Mouse (Mus musculus) liver (tissue): ENCODE measurements around the gene Acat3.
"Not testable (repeated sequence)": the region's sequence is repeated elsewhere in the genome, so short reads cannot be mapped to it uniquely, and the experiment has no call there.

Experiments used
- DNase-seq: peaks from one replicate; pipeline ENCODE4 v3.0.0-alpha.2; 2020; ENCODE audit warnings: mixed read lengths

The Acat3 gene

DNA sequence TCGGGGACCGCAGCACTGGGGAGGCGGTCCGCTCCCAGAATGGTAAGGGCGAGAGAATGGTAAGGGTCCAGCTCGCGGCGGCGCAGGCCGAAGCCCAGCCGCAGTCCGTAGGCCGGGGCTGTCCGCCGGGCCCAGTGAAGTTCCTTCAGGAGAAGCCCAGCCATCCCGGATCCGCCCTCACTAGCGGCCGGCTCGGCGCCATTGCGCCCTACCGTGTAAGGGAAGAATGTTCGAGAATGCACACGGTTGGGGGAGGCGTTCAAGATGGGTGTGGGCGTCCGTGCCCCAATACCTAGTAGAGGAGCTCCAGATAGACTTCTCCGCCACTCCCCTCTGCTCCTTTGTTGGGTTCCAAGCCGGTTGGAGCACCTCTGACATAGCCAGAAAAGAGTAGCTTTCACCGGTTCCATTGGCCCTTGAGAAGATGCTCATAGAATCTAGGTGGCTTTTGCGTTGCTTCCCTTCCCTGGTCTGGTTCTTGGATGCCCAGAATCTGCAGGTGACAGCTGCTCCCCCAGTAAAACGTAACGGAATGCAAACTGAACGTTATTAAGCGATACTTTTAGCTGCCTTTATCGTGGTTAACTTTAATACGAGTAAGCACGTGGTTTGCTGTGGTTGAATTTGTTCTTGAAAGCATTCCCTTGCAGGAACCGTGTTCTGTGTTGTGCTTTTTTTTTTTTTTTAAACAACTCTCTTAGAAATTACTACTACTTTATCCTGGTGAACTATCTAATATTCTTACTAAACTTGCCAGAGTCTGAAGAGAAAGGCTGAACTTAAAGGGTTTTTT lies 23.6 kb downstream of the Acat3 start:
- DNase-seq, result peak; percentile 82

DNA sequence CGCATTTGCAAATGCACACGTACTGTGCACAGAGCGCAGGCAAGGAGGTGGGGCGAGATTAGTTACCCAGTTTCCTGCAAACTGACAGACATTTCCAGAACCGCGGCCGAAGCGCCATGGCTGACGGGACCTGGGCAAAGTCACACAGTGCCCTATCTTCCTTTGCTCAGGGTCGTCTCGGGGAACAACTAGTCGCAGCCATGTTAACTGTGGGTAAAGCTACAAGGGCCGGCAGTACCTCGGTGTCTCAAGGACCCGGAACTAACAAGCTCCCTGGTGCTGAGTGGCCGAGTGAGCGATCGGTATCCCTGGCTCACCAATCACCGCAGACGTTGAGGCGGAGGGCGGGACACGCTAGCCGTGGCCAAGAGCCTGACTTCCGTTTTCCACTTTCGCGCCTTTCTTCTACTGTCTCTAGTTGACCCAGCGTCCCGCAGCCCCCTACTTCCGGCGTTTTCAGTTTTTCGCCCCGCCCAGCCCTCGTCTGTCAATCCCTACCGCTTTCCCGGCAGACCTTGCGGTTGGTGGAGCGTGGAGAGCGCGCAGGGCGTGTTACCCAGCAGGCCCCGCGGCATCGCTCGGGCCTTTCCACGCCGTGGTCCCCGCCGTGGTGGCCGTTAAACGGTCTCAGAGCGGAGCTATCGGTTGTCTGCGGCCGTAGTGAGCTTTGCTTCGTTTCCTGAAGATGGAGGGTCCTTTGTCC lies 24.4 kb downstream of the Acat3 start, which contains the start of gene Mrpl18:
Gene Mrpl18 (minus strand): TSS at position 465 of the 703 bp plus-strand sequence.
- DNase-seq, result peak; percentile 98

DNA sequence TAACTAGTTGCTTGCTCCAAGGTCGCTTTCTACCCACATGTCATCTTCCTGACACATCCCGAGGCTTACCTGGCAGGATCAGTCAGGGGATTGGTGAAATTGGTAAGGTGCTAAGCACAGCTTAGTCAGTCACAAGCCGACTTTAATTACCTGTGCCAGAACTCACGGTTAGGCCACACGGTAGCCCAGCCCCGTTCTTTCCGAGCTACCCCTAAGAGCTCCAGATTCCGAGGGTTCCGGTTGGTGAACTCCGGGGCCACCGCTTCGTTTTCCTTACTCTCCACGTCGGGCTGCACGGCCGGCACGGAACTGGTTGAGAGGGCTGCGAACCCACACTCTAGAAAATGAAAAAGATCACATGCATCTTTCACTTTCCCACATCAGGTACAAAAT lies 24.9 kb downstream of the Acat3 start, which contains the start of gene Tcp1:
Gene Tcp1 (plus strand): TSS at position 214 of the 393 bp plus-strand sequence.
- no peak for DNase-seq

DNA sequence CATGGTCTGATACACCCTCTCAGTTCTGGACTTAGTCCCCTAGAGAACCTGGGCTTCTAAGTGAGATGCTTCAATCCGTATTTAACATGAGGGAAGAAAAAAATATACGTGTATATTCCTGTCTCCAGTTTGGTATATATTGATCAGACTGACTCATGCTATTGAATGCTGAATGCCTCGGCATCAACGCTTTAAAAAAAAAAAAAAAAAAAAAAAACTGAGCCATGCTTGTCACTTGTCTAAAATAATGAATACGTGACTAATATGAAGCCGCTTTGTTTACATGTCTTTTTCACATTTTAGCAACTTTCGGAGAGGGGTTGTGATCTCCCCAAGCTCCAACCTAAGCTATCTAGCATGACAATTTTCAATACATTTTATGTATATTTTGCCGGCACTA lies 30.0 kb downstream of the Acat3 start:
- DNase-seq, result no peak

DNA sequence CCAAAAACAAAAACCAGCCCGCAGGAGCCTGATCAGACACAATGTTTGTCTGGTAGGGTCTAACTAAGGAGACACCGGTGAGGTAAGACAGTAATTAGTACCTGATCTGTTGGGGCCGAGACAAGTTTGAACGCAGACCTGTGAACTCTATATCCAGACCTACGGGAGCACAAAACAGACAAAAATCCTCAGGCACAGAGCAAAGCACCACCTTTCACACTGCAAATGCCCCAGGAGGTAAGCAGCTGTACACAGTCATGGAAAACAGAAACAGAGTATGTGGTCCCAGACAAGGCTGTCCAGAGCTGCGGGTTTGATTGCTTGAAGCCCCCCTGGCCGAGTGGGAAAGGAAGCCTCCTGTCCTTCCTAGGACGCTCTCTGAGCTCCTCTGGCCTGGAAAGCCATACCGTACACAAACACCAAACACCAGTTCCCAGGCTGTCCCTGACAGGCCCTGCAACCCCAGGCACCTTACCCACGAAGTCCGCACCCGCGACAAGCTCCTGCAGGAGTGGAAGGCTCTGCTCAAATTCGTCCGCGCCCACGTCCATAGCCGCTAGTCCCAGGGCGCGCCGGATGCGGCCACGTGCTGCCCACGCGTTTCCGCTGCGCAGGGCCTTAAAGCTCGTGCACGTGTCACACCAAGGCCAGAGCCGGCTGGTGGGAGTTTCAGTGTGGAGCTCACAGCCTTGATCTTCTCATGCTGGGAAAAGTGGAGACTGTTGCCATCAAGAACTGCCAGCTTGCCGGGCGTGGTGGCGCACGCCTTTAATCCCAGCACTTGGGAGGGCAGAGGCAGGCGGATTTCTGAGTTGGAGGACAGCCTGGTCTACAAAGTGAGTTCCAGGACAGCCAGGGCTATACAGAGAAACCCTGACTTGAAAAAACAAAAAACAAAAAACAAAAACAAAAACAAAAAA lies 30.8 kb downstream of the Acat3 start, which contains the start of gene Pnldc1:
Gene Pnldc1 (minus strand): TSS at position 870 of the 920 bp plus-strand sequence.
- no peak for DNase-seq

DNA sequence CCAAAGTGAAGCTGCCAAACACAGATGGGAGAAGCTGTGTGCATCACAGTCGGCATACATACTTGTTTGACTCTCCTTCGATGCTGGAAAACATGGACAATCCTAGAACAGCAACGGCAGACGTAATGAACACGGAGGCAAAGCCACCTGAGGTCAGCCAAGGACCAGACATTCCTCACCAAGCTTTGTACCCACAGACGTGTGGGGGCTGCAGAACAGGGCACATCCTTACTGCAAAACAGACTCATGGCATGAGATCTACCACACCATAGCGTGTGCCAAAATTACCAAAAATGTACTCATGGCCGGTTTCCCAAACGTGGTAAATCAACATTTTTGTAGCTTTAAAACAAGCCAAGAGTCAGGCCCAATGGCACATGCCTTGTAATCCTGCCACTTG lies 34.0 kb downstream of the Acat3 start:
- no peak for DNase-seq

DNA sequence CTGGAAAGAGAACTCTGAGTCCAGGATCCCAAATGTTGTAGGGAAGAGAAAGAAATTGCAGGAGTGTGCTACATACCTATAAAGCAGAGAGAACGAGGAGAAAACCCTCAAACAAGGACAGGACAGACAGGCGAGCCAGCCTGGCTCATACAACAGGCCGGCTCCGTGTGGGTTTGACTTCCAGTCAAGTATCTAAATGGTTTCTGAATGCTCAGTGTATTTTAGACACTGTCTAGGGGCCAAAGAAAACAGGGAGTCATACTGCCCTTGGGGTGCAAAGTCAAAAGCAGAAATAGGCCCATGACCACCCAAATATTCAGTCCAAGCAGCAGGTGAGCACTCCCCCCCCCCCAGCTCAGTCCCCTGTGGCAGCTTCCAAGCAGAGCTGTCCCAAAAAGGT lies 34.6 kb downstream of the Acat3 start:
- DNase-seq, result no peak

DNA sequence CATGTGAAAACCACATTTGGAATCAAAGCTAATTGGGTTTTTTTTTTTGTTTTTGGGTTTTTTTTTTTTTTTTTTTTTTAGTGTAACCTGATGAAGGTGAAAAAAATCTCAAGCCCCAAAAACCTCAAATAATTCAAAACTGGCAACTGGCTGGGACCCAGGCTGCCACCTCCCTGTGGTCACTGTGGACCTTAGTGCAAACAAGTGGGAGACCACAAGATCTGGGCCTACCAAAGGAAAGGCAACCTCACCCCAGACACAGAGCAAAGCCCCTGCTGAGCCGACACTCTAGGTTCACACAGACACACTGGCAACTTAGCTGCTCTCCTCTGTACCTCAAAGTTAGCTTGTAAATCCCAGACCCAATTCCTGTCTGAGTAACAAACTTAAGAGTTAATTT lies 36.1 kb downstream of the Acat3 start:
- no peak for DNase-seq

DNA sequence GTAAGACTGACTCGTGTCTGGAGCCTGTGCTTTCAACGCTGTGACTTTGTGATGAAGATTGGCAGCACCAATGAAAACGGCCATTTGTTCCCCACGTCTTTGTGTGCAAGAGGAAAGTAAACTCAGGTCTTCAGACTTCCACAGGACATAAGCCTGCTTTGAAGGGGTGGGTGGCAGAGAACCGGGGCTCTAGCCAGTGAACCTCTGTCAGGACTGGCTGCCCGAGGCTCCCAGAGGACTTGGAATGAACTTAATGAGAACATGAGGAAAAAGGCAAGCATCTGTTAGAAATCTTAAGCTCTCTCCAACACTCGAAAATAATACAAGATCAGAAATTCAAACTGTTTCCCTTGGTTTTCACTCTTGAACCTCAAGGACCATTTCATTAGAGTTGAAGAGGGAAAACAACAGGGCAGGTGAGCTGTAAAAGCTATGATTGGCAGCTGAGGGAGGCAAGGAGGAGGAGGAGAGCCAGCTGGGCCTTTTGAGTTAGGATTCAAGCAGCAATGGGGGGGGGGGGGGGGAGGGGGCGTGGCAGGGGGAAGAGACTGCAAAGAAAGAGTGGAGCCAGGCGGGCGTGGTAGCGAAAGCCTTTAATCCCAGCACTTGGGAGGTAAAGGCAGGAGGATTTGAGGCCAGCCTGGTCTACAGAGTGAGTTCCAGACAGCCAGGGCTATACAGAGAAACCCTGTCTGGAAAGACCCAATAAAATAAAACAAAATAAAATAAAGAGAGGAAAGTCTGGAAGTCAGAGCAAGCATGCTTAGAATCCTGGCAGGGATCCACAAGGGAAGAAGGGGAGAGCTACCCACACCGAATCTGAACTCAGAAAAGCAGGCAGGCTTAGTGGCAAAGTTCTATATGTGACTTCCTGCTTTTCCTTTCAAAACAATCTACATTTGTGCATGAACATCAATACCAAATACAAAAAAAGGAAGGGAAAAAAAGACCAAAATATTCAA lies 36.7 kb downstream of the Acat3 start:
- DNase-seq, result no peak

DNA sequence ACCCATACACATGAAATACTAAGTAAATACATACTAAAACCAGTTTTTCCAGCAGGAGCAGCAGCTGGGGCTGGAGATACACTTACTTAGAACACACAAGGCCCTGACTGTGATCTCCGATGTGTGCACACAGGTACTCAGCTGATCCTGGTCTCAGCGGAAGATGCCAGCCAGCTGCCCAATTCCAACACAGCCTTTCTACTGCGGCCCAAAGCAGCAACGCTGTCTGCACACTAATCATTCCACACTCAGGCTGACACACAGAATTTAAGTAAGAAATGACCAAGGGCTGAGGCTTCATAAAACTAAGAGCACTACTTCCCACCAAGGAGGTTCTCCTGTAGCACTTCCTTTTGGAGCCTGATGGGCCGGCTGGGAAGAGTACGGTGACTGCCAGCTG lies 38.1 kb downstream of the Acat3 start:
- no peak for DNase-seq

DNA sequence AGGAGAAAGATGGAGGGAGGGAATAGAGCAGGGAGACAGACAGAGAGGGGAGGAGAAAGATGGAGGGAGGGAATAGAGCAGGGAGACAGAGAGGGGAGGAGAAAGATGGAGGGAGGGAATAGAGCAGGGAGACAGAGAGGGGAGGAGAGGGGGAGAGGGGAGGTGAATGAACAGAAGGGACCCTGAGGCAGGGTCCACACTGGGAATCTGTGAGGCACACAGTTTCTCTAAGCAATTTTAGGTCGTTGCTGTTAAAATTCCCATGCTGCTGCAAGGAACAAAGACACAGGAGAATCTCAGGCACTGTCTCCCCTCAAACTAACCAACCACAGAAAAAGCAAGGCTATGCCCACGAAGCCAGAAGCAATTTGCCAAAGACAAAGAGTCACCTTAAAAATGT lies 41.8 kb downstream of the Acat3 start:
- not testable (repeated sequence) for DNase-seq

DNA sequence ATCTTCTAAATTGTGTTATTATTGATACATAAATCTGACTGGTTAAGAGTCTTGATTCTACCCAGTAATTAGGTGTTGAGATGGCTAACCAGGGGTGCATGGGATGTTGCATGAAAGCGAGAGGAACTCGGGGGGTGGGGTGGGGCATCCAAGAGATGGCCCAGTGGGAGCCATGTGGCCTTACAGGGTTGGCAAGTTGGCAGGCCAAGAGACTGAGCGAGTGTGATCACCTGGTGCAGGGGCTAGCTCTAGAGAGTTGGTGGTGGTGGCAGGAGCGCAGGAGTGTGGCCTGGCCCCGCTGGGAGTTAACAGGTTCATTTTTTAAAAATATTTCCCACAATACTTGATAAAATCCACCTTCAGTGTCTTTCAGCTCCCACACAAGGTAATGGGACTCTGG lies 42.7 kb downstream of the Acat3 start:
- DNase-seq, result no peak

DNA sequence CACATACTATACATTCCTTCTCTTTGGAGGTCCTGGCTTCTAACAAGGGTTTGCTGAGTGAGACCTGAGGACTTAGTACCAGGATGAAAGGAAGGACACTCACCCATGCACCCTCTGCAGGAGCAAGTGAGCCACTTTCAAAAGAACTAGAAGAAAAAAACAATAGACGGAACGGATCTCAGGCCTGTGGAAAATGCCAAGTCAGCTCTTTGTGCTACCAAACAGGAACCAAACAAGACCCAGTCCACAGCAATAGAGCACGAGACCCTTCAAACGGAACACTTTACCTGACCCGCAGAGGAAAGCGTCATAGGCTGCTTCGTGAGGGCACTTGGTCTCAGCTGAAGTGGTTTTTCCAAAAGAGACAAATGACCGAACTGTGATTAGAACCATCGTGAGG lies 48.4 kb downstream of the Acat3 start:
- no peak for DNase-seq

DNA sequence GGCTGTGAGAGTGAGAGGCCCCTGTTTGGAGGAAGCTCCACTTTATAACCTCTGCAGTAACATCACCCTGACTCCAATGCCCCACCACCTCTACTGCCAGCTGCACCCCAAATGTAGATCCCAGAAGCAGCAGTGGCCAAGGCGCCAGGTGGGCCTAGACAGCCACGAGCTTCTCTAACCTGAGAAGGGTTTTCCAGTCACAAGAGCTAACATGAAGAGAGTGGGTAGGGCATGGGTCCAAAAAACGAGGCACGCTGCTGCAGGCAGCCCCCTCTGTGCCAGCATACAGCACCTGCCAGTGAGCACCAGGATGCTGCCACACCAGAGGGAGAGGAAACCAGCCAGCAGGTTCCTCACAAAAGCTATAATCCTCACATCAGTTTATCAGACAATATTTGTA lies 49.3 kb downstream of the Acat3 start:
- no peak for DNase-seq

DNA sequence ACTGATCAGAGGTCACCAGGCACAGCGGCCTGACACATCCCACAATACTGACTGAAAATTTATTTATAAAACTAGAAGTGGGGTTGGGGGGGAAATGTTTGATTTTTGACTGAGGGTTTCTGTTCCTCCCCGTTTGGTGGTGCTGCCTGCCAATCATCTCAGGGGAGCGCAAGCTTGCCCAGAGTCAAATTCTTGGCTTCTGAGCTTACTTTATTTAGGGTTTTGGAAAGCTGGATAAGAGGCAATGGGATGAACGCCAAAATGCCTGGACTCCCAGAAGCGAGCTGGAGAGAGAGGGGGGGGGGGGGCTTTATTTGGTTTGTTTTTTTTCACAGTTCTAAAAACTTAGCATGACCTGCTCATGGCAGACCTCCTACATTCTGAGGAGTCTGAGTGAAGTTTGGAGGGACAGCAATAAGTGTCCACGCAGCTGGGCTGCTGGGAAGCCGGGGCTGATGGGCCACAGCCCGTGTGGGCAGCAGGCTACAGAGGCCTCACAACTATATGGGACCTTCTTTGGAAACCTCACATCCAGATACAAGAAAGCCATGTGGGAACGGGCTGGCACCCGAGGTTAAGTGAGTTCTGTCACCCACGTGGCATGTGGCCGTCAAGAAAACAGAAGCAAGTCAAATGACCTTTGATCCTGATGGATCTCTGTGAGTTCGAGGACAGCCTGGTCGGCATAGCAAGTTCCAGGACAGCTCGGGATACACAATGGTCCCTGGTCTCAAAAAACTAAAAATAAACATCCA lies 53.2 kb downstream of the Acat3 start:
- DNase-seq, result no peak

DNA sequence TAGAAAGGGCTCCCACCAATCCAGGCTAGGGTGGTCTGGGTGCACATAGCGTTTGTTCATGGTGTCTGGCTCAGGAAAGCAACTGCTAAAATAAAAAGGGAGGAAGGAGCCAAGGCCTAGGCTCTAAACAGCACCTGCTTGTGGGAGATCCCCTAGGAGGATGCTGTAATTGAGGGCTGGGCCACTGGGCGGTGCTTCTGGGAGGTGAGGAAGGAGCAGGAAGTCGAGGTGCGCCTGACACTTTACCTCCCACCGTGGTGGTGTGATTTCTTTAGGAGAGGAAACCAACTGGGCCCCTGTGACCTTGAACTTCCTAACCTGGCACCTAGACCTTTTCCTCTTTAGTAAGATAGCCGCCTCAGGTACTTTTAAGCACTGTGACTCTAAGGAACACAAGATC lies 53.8 kb downstream of the Acat3 start:
- DNase-seq, result no peak

DNA sequence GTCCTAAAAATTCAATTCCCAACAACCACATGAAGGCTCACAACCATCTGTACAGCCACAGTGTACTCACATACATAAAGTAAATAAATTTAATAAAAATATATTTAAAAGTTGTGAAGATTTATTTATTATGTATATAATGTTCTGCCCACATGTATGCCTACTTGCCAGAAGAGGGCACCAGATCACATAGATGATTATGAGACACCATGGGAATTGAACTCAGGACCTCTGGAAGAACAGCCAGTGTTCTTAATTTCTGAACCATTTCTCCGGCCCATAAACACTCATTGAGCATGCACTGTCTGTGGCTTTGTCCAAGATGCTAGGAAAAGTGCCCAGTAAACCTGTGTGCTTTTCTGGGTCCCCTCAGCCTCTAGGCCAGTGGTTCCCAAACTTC lies 59.2 kb downstream of the Acat3 start:
- no peak for DNase-seq

DNA sequence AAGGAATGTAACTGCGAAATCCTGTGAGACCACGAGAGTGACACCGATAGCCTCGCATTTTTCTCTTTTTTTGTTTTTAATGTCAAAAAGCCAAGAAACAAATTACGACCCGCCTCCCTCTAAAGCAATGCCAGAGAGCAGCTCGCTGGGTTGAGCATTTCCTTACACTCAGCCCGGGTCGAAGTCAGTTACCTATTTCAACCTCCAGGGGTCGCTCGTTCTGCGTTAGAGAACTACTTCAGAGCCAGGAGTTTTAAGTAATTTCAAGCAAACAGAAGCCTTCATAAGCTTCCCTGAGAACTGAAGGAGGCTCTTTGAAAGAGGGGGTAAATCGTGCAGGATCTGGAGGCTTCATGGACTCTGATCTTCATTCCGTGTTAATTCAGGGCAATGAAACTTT lies 60.2 kb downstream of the Acat3 start:
- DNase-seq, result peak; percentile 76

DNA sequence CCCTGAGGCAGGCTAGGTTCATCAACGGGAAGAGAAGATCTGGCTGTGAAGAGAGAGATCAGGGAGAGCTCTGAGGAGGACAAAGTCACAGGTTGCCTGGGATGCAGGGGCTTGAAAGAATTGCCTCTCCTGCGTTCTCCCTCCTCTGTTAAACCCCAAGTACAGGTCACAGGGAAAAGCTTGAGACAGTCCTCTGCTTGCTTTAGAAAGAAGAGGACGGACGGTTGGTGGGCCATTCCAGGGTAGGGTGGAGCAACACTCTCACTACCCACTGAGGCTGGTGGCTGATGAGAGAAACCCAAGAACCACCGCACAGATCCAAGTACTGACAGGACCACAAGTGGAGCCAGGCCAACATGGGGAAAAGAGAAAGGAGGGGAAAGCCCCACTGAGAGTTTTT lies 64.7 kb downstream of the Acat3 start, which contains the start of gene Mrgprh:
Gene Mrgprh (plus strand): TSS at position 301 of the 400 bp plus-strand sequence.
- no peak for DNase-seq
